Mouse (Mus musculus) lung, adult 2 months (tissue): ENCODE data around the gene Rbms3.

Experiments used
- CTCF ChIP-seq: fragments of 200-500 bp; IDR thresholded peaks from 2 replicates; pipeline ENCODE4 v1.5.1; 2011; ENCODE audit warnings: mild to moderate bottlenecking, low read length, control low read depth; ENCODE audit not compliant: insufficient read depth
- POLR2A ChIP-seq: fragments of 200-500 bp; IDR thresholded peaks from 2 replicates; pipeline ENCODE4 v1.6.1; 2011; ENCODE audit warnings: low read depth, mild to moderate bottlenecking, control low read depth, low read length, borderline replicate concordance; ENCODE audit errors: extremely low read depth

DNA sequence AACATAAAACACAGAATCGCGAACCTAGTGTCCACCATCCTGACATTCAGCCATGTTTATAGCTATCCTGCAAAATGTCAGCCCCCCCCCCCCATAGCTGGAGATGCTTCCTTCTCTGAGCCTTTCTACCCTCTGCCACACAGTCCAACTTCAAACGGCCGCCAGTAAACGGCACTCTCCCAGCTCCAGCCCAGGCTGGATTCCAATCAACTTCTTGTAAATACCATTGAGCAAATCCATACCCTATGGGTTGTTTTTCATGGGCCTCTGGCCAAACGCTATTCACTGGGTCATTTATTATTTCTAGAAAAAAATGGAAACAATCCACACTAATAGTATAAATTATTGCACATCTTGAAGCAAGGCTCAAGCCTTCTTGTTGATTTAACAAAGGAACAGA, 468.6 kb downstream of the Rbms3 start:
- no peak for TF ChIP-seq CTCF
- TF ChIP-seq POLR2A, result no peak
